Mouse (Mus musculus) layer of hippocampus, adult 9-10 months (tissue): ENCODE measurements around the gene Prl2c3.
"Not testable (repeated sequence)": the region's sequence is repeated elsewhere in the genome, so short reads cannot be mapped to it uniquely, and the experiment has no call there.

ENCODE experiments used
- DNase-seq: peaks from one replicate; pipeline ENCODE4 v3.0.0; 2022; ENCODE audit warnings: low spot score

The Prl2c3 gene

DNA sequence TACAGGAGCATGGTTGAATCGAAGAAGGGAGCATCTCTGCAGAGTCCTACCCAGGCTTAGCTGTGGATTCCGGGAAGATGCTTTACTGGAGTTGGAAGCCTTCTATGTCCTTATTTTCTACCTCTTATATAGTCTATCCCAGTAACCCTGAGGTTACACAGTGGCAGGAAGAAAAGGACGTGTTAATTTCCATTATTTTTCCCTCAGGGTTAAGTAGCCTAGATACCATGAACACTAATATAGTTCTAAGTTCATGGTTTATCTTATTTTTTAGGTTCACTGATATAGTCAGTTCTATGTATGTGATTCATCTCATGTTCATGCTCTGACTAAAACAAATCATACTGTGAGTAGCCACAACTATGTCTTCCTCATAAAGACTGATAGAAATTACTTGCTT is at the start of gene Prl2c3:
TSS of gene Prl2c3 (minus strand) at position 101 of the 400 bp plus-strand sequence.
- DNase-seq: not testable (repeated sequence)

DNA sequence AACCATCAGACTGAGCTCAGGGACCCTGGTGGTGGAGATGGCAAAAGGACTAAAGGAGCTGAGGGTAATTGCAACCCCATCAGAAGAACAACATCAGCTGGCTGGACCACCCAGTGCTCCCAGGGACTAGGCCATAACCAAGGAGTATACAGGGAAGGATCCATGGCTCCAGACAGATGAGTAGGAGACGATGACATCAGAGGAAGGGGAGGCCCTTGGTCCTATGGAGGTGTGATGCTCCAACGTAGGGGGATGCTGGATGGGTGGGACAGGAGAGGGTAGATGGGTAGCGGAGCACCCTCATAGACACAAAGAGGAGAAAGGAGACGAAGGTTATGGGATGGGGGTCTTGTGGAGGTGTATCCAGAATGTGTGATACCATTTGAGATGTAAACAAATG is 48.4 kb upstream of the Prl2c3 start:
- DNase-seq: not testable (repeated sequence)

DNA sequence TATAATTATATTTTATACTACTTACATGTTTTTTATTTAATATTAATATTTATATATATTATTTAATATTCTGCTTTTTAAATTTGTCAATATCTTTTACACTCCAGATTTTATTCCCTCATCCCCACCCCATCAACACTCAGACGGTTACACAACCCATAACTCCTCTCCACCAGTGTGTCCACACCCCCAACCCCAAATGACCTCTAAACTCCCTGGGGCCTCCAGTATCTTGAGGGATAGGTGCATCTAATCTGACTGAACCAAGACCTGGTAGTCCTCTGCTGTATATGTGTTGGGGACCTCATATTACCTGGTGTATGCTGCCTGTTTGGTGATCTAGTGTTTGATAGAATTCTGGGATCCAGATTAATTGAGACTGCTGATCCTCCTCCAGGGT is 44.8 kb upstream of the Prl2c3 start:
- not testable (repeated sequence) for DNase-seq

DNA sequence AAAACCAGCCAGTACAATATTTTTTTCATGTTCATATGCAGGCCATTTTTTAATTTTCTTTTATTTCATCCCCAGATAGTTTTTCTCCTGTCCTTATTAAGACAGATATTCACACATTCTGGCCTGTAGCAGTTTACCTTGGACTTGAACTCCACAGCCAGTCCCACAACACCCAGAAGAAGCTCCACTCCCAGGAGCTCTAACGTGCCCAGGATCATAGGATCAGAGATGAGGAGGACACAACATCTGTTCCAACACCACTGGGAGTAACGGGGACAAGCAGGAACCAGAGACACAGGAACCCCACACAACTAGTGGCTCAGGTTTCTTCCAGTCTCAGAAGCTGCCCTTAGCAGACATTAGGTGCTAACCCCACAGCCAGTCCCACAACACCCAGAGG is 37.7 kb upstream of the Prl2c3 start:
- DNase-seq: not testable (repeated sequence)

DNA sequence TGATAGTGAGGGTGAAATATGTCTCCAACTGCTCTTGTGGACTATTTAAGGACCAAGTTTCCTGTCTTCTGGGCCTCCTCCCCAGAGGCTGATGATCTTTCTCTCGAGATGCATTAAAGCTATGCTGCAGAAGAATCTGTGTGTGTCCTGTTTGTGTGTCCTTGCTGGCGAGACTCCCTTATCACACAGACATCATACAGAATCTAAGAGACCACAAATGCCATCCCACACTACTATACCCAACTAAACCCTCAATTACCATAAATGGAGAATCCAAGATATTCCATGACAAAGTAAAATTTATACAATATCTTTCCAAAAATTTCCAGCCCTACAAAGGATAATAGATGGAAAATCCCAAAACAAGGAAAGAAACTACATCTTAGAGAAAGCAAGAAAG is 31.9 kb upstream of the Prl2c3 start:
- DNase-seq: no peak

DNA sequence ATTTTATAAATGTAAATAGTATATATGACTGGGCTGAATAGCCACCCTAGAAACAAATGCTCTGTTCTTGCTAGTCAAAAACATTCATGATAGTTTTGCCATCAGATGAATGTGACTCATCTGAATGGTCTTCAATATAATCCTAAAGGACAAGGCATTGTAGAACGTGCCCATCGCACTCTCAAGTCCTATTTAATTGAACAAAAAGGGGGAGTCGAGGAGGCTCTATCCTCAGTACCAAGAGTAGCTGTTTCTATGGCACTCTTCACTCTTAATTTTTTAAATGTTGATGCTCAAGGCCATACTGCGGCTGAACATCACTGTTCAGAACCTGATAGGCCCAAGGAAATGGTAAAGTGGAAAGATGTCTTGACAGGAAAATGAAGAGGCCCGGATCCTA is 29.2 kb upstream of the Prl2c3 start:
- DNase-seq: no peak

DNA sequence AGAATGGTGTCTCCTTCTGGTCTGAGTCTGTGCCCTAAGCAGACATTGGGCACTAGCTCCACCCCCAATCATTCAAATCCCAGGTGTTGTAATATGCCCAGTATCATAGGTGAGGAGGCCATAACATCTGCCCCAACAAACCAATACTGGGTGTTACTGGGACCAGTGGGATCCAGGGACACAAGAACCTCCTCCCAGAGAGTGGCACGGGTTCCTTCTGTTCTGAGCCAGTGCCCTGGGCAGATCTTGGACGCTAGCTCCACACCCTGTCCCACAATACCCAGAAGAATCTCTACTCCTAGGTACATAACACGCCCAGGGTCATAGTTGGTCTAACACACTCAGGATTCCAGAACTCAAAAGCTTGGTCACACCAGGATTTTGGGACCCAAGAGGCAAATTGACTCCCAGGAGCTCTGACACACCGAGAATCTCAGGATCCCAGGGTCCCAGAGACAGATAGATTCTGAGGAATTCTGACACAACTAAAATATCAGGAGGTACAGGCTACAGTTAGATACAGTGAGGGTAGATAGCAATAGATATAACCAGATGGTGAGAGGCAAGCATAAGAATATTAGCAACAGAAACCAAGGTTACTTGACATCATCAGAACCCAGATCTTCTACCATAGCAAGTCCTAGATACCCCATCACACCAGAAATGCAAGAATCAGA is 24.8 kb upstream of the Prl2c3 start:
- DNase-seq: not testable (repeated sequence)

DNA sequence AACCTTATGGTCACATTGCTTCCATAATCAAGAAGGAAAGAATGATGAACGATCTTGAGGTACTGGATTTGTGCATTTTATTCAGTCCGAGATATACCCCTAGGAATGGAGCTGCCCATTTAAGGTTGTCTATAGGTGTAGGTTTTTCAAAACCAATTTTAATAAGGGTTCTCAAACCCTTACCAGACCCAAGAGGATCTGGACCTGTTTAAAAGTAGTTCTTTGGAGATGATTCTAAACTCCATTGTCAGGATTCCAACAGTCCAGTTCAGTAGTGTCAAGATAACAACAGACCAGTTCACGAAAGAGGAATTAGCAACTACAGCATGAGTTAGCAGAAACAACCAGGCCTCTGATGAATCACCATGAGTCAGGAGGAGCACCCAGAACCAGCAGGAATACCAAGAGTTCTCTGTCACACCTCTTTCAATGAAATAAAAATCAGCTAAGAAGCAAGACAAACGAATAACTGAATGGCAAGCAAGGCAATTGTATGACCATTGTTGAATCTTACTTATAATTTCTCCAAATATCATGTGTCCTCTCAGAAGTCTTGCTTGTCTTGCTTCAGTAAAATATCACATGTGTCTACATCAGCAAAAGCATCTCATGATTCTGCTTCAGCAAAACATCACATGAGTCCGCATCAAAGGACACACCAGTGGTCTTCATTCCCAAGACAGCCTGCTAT is 14.0 kb upstream of the Prl2c3 start:
- DNase-seq: not testable (repeated sequence)

DNA sequence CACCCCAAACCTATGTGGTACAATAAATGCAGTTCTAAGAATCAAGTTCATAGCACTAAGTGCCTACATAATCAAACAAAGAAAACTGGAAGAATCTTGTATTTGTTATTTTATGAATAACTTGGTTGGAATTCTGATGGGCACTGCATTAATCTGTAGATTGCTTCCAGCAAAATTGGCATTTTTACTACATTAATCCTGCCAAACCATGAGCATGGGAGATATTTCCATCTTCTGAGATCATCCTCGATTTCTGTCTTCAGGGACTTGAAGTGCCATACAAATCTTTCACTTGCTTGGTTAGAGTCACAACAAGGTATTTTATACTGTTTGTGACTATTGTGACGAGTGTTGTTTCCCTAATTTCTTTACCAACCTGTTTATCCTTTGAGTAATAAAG is 9.7 kb upstream of the Prl2c3 start:
- DNase-seq: no peak

DNA sequence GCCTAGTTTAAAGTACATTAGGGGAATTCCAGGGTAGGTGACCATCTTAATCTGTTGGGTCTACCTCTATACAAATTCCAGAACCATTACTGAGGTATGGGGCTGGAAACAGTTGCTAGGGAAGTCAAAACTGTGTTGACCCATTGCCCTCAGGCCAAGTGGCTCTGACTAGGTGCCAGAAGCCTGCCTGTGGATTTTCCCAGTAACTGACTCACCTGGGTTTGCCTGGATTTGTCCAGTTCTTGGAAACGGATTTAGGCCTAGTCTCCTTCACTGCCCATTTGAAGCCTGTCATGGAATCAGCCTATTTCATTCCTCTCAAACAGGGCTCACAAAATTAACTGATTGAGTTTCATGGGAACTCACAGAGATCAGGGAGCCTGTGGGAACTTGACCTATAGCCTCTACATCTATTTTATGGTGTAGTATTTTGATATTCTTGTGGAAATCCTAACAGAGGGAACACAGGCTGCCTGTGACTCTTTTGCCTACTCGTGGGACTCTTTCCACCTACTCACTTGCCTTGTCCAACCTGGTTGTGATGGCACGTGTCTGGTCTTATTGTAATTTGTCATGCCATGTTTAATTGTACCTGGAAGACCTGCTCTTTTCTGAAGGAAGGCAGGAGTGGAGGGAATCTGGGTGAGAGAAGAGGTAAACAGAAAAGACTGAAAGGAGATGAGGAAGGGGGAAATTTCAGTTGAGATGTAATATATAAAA is 9.1 kb upstream of the Prl2c3 start:
- DNase-seq: not testable (repeated sequence)

DNA sequence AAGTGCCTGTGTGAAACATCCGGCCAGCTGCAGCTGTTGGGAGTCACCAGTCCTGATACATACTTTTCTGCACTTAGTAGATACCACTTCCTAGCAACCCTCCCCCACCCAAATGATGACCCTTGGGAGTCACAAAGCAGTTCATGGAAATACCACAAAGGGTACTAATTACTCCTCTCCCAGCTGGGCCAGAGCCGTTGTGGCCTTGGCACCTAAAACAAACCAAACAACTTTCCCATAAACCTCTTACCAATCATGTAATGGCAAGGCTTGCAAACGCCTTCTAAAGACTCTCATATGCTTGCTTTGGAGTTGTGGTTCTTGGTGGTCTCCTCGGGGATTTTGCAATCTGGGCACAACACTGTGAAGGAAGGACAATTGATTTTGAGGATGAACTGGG is 6.6 kb upstream of the Prl2c3 start:
- DNase-seq: not testable (repeated sequence)

DNA sequence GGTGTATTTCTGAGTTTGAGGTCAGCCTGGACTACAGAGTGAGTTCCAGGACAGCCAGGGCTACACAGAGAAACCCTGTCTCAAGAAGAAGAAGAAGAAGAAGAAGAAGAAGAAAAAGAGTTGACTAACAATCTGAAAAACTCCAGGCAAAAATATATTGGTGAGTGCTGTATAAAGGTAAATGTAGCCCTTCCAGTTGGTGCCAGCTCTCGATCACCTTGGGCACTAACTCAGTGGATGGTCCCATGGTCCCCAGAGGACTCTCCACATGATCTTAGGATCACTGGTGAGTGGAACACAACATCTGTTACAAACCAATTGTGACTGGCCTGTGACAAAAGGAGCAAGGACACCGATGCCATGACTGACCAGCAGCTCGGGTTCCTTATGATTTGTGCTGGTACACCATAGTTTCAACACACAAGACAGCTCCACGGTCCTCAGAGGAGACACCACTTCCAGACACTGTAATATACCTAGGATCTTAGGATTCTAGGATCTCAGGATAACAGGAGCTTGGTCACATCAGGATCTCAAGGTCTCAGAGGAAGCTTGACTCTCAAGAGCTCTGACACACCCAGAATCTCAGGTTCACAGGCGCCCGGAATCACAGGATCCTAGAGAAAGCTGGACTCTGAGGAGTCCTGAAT is 30.3 kb downstream of the Prl2c3 start:
- DNase-seq: not testable (repeated sequence)
